Mouse (Mus musculus): ENCODE results near the gene Ackr1.

GRCm38 (mm10) chr1:173328446-173328845 is 5.1 kb downstream of the Ackr1 start:
- TF ChIP-seq CTCF (IDR thresholded peaks at IDR 0.05; ENCODE audit: low read depth, low read length) = no peak
- TF ChIP-seq POLR2A (IDR thresholded peaks at IDR 0.05; ENCODE audit: extremely low read depth, insufficient read depth, low read length) = no peak
